Mouse (Mus musculus) CH12F3 (cell line): ENCODE data around the gene Mbnl2.

Experiments used
- in situ Hi-C: fragments of 300-500 bp; cut with MboI; formaldehyde crosslinking; loops from 2 replicates; pipeline ENCODE4 v1.14.3; 2020; ENCODE audit warnings: low sequenced_read_pairs

Mbnl2 gene

DNA sequence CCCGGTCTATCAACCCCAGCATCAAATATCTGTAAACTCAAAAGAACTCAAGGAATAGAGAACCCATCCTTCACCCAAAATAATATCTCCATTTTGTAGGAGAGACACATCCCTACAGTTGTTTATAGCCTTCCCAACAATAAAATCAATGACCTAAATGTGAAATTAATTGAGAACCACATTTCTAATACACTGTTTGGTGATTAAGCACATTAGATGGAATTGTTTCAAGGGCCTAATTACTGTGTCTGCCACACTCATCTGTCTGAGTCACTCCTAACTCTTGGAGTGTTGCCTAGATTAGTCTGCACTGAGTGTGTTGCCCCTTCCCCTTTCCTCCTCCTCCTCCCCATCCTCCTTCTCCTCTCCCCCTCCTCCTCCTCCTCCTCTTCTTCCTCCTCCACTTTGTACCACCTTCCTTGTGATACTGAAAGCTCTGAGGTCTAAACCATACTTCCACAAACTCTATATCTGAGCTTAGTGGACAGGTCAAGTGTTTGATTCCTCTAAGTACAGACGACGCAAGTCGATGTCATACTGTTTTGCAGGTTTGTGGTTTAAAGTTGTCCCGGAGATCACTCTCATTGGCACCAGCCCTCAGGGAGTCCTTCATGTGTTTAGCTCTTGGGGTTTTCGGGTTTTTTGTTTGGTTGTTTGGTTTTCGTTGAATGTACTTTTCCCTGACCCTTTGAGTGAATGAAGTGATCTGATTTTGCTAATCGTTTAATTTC is 48.8 kb downstream of the Mbnl2 start:
- in situ Hi-C loops, result no loop called here

DNA sequence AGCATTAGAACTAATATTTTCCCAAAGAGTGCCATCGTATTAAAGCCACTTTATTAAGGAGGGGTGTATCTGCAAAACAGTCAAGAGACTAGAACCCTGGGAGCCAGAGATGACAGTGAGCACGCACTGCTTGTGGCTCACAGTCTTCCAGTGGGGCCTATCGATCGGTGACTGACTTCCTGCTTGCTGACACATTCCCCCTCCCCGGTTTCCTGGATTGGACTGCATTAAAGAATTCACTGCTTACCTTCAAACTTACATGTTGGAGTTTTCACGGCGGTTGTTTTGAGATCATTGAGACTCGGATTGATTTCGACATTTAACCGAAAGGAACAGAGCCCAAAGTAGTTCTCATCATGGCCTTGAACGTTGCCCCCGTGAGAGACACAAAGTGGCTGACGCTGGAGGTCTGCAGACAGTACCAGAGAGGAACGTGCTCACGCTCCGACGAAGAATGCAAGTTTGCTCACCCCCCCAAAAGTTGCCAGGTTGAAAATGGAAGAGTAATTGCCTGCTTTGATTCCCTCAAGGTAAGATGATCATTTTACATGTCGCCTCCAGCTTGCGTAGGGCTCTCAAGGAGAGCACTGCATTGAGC is 49.5 kb downstream of the Mbnl2 start:
- in situ Hi-C loops, result no loop called here

DNA sequence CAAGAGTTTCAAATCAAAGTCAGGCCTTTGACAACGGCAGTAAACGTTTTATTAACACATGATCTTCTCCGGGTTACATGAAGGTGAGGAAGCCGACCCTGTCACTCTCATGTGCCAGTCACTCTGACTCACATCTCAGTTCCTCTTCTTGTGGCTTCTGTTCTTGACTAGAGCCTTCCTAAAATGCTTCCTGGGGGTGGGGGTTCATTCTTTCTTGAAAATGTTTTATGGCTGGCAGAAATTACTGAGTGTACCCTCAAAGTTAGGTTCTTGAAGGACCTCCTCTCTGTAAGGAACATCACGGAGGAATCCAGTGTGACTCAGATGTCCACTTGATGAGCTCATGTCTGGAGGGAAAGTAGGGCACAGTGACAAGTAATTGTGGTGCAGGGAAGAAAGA is 50.2 kb downstream of the Mbnl2 start:
- in situ Hi-C loops, result no loop called here

DNA sequence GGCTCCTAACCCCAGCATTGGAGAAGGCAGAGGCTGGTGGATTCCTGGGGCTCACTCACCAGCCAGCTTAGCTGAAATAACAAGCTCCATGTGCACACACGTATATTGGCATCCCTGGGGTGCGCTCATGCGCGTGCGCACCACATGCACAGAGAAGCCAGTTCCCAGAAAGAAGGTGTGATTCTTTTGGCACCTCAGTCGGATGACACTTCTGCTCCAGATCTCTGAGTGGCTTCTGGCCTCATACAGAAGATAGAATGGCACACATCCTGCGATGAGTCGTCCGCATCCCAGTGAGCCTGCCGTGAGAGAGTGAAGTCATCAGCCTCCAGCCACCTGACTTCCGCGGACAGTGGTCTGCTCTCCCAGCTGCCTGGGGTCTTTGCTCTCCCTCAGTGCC is 55.0 kb downstream of the Mbnl2 start:
- in situ Hi-C loops, result no loop called here

DNA sequence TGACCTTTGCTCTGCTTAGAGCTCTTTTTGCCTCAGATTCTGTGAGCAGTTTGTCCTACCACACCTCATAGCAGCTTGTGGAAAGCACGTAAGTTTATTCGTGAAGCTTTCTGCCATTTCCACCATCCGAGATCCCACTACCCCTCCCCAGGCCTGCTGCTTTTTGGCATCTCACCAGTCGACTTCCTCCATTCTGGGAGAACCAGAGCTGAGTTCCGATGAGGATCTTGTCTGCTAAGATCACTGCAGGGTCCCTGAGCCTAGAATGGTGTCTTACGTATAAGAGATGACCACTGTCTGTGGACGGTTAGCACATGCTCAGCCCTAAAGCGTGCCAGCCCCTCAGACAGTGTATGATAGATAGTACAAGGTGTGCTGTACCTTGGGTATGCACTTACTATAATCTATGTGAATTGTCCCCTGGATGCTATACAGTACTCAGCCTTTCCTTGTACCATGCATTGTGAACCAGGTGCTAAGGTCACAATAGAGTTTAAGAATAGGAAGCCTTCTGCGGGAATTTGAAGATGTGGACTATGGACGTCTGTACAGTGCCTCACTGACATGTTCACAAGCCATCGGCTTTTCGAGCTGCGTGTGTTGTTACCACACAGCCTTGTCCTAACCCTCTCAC is 55.5 kb downstream of the Mbnl2 start:
- in situ Hi-C loops, result no loop called here

DNA sequence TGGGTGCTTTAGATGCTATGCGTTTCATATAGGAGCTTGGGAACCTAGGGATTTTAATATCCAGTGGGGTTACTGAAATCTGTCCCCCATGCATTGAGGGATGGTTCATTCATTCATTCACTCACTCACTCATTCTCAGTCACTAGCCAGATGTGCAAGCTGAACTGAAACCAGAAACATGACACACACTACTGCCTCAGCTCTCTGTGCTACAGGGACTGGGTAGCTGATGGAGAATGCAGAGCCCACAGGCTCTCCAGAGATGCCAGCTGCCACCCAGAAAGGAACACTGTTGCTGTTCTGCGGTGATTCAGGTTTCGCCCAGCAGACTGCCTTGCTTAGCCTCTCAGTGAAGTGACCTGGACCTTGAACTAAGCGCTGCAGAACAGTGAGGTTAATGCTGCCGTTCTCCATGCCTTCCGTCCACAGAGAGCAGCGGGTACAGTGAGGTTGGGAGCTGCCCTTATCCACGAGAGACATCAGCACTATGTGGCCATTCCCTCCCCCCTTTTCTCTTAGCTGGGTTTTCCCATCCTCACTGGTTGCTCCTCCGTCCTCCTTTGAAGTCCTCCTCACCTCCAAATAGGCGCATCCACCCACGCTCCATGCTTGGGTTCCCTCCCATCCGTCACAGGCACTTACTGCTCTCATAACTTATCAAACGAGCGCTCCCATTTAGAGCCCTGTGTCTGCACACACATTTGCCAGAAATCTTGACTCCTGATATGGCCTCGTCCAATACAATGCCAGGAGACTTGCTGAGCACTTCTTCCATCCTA is 58.2 kb downstream of the Mbnl2 start:
- in situ Hi-C loops, result no loop called here

DNA sequence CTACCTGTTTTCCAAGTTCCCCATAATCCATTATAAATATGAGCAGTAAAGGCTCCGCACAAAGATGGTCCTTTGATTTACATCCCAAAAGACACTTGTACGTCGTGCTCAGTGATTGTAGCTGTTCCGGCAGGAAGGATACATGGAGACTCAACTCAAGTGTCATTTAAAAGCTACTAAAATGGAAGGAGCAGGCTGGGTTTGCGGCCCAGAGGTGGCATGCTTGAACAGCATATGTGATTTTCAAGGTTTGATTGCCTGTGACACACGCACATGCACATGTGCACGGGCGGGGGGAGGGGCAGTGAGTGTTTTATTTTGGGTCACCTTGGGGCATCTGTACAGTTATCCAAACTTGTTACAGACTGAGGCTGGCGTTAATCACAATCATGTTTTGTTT is 59.9 kb downstream of the Mbnl2 start:
- in situ Hi-C loops, result no loop called here

DNA sequence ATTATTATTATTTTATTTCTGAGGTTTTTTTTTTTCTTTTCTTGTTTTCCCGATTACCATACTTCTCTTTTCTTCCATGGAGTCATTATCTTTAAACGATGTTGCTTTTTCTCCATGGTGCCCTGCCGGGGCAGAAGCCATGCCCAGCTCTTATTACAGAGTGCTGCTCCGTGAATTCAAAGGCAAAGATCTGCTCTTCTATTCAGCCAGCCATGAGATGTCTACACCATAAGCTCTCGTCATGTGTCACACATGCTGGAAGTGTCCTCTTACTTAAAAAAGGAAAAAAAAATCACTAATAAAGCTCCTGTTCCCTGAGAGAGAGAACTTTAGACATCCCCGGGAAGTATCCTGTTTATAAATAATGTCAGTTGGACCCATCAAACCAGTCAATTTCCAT is 60.4 kb downstream of the Mbnl2 start:
- in situ Hi-C loops, result no loop called here

DNA sequence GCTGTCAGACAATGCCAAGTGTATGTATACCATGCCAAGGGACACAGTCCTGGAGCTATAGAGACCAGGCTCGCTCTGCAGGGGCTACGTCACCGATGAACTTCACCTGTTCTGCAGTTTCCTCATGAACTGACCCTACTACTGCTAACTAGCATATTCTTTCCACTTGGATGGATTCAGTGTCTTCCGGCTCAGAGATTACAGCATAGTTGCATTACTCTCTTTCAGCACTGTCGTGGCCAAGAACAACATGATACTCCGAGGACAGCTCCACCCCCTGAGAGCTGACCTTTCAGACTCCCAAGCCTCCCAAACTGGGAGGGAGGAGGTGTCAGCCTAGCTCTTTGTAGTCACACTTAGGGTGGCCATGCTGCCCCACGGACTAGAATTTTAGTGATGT is 60.9 kb downstream of the Mbnl2 start:
- in situ Hi-C loops, result no loop called here

DNA sequence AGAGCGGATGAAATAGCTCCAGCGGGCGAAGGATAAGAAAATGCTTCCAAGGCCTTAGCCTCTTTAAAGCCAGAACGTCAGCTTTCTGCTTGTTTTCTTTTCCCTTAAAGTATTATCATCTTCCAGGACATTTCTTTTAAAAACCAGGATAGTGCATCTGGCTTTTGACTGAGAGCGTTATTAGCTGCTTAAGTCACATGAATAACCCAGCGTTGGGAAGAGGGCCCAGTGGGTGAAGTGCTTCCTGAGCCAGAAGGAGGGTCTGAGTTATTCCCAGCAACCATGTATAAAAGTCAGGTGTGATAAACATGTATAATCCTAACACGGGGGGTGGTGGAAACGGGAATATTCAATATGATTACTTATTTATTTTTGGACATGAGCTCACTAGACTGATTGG is 61.4 kb downstream of the Mbnl2 start:
- in situ Hi-C loops, result no loop called here

DNA sequence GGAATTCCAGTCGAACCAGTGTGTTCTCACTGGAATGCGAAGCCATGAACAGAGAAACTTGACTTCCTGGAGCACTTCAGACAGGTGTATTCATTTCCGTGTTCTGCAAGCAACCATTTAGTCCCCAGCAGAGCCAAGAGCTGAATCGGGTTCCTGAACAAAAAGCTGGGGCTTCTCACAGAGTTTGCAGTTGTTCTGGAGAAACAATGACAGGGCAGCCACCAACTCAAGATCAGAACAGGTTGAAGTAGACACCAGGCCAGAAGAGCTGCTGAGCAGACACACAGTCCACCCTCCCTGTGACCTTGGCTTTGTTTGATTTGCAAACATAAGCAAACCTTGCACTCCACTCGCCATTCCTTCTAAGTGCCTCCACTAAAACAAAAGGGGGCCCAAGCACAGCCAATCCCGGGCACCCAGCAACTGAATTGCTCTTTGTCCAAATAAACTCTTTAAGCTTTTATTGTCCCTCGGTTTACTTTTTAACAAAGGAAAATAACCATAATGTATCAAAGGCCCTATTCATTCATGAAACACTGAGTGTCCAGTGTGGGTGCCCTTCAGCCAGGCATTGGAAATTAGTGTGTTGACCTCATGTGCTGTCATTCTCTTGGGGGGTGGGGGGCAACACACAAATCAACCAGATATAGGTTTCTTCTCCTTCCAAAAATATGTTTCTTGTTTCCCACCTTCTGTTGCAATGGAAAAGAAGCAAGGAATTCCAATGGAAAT is 62.4 kb downstream of the Mbnl2 start:
- in situ Hi-C loops, result no loop called here

DNA sequence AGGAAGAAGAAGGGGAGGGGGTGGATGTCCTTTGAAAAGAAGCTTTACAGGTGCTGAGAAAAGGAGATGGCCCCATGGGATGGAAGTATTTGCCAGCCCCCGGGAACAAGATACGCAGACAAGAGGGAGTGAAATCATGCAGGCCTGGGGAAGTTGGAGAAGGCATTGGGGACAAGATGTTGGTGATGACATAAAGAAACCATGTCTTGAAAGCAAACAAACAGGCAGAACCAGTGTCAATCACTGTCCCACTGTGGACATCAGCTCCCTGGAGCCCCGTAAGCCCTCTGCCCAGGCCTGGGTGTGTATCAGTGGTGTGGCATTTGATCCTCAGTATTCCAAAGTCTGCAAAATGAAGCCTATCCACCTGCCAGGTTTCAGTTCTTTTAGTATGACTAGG is 63.2 kb downstream of the Mbnl2 start:
- in situ Hi-C loops, result no loop called here

DNA sequence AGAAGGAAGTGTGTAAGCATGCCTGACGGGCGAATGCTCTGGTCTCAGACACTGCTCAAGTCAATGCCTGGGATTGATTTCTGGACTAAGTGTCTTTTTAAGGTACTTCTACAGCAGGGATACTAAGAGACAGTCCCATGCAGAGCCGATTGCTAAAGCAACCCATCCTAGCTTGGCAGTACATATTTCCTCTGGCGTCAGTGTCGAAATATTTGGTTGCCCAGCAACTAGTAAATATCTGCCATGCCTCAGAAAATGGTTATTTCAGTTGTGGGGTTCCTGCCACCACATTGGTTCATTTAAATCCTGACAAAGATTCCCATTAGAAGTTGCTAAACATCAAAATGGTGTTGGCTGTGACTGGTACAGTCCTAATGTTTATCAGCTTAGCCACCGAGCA is 66.4 kb downstream of the Mbnl2 start:
- in situ Hi-C loops, result no loop called here

DNA sequence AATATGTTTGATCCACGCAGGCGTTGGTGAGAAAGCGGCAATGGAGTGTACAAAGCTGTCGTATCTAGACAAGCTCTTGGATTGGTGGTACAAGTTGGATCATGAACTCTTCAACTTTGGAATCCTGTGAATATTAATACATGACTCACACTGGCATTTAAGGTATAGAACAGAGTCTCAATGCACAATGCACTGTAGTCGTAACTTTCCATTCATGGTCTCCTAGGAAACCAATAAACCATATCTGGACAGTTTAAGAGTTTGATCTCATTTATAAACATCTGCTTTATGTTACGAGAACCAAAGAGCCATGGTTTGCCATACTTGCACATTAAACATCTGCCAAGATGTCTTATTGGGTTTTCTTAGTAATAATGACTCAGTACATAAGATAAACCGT is 66.9 kb downstream of the Mbnl2 start:
- in situ Hi-C loops, result no loop called here

DNA sequence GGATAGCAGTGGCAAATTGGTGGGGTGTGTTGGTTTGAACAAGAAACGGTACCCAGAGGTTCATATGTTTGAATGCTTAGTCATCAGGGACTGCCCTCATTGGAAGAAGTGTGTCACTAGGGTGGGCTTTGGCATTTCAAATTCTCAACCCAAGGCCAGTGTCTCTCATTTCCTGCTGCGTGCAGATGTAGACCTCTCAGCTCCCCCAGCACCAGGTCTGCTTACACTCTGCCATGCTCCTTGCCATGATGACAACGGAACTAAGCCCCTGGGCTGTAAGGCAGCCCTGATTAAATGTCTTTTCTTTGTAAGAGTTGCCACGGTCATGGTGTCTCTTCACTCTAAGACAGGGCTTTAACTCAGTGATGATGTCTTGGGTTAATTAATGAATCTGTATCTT is 69.2 kb downstream of the Mbnl2 start:
- in situ Hi-C loops, result no loop called here

DNA sequence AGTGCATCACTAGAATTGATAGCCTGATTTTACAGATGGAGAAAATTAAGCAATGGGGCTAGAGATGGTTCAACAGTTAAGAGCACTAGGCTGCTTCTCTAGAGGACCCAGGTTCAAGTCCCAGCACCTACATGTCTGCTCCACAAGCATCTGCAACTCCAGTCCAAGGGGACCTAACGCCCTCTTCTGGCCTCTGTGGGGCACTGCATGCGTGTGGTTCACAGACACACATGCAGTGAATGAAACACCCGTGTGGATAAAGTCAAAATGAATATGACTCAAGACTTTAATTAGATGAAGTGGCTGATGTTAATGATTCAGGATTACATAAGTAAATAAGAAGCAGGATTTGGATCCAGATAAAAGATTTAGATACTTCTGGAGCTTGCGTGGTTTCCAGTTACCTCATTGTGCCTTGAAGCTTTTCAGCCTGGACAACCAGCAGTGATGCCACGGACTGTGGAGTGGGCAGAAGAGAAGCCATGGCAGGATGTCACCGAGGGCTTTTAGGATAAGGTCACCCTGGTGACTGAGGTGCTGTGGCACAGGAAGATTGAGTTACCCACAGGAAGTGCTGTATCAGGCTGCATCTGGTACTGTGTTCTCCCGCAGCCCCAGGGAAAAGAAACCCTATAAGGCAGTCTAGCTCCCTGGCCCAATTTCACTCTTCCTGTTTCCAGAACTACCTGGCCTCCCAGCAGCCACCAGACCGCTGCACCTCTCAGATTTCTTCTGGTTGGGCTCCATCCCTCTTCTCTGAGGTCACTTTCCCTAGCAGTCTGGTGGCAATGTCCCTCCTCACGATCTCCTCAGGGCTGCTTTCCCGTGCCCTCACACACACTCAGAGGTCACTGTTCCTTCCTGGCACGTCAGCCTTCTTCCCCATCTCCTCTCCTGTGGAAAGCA is 72.2 kb downstream of the Mbnl2 start:
- in situ Hi-C loops, result no loop called here

DNA sequence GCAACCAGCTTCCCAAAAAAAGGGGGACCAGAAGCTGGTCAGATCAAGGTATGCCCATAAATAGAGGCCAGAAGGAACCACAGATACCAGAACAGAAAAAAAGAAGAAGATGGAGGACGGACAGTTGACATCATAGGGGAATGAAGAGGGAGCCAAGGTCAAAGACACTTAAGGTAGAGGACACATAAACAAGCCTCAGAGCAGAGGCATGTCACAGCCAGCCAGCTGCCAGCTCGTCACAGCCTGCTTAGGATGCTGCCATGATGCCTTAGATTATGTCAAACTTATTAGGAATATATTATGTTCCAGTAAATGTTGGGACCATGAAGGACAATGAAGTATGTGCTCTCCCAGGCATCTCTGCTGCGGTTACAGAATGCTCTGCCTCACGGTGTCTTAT is 73.9 kb downstream of the Mbnl2 start:
- in situ Hi-C loops, result no loop called here

DNA sequence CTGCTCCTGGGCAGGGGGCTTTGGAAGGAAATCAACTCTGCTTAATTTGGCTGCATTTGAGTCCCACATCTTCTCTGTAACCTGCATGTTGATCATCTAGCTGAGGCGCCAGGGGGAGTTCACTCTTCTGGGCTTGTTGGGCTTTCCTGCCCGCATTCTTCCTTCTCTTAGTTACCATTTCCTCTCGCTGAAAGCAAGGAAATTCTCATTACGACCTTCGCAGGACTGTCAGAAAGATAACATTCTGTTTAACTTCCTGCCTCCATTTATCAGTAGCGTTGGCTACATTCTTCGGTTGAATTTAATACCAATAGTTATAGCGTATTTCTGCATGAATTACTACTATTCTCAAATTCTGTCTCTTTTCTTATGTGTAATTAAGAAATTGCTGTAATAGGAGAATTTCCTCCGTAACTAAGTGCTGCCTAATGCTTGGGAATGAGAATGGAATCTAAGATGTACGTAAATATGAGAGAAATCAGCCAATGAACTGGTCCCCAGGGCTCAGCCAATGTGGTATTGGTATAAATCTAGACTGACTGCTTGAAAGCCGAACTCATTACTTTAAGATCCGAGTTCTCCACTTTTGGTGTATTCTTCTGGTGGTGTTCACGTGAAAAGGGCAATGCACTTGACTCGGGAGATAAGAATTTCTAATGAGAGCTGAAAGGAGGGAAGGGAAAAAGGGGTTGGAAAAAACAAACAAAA is 76.8 kb downstream of the Mbnl2 start:
- in situ Hi-C loops, result no loop called here

DNA sequence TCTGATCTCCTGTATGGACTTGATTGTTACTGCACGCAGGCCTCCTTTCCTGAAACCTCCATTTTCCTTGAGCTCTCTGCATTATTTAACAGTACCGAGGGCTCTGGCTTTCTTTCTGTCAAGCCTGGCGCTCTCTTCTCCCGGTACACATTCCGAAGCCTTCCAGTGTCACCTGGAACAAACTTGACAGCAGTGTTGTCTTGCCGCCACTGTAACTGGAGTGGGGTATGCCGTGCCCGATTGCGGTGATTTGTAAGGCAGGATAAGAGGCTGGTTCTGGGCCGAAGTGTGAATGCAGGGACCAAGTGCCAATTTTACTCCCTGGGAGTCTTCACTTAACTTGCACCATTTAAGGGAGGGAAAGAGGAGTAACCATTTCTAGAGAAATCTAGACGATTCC is 77.7 kb downstream of the Mbnl2 start:
- in situ Hi-C loops, result no loop called here
